Mouse (Mus musculus) left cerebral cortex, adult 11 months (tissue): ENCODE measurements around the gene Mrgprx1.

Experiments used
- DNase-seq: peaks from one replicate; pipeline ENCODE4 v3.0.0; 2022; ENCODE audit warnings: low spot score

The Mrgprx1 gene

DNA sequence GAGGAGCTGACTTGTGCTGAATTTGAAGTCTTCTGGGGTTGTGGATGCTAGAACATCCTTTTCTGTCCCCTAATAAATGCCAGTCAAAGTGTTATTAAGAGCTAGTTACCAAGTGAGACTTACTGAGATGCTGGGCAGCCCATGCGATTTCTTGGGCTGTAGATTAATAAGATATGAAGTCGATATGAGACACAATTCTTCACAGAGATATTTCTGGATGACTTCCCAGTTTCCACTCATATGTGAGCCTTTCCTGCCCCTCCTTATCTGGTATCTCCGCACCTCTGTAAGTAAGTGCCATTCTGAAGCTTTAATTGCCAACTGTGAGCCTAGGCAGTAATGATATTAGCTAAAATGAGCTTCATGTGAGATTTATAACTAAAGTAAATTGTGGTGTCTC, at the start of gene Mrgprx1:
Gene Mrgprx1 (minus strand): TSS at position 101 of the 400 bp plus-strand sequence.
- no peak for DNase-seq

DNA sequence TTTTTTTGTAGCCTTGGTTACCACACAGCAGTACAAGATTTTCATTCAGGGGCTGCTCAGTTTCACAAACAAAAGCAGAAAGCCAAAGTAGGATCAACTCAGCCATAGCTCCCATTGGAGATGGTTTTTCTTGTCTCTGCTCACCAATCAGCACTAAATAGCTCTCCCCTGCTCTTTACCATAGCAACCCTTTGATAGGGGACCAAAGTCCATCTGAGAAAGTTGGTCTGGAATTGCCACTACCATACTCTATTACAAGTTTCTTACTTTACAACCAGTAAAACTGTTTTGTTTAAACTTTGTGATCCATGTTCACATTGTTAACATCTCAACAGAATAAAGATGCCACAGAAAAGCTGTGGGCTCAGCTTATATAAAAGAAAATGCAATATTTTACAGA, 48.1 kb upstream of the Mrgprx1 start:
- no peak for DNase-seq

DNA sequence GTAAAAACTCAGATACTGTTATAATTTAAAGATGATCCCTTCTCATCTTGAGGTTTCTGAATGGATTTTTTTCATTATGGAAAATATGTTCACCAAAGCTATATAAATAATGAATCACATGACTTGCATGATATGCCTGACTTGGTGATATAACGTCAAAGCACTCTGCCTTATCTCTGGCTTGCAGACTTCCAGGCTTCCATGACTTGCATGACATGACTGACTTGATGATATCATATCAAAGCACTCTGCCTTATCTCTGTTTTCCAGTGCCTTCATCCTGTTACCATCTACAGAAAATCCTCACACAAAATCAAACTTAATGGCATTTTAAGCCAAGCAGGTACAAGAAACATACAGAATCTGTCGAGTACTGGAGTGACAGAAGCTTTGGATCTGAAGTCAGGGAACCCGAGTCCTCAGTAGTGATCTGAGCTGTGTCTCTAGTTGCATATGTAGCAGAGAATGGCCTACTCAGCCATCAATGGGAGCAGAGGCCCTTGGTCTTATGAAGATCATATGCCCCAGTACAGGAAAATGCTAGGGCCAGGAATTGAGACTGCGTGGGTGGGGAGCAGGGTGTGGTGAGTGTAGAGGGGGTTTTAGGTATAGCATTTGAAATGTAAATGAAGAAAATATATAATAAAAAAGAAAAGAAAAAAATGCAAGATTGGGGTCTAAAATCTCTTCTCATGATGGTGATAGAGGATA, 19.2 kb upstream of the Mrgprx1 start:
- DNase-seq = no peak

DNA sequence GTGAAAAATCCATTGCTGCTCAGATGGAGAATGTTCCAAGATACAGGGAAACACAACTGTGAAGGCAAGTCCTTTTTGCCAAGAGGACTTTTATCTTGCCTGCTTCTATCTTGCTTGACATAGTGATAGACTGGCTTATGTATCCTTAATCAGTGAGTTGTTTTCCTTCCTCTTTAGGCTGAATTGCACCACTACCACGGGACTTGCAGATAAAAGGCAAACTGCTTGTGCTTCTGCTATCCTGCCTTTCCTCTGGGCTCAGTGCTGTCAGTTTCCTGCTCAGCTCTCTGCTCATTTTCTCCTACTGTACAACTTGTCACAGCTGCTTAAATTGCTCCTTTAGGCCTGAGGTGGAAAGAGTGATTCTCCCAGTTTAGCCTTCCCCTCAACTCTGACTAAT, 16.6 kb upstream of the Mrgprx1 start:
- no peak for DNase-seq

DNA sequence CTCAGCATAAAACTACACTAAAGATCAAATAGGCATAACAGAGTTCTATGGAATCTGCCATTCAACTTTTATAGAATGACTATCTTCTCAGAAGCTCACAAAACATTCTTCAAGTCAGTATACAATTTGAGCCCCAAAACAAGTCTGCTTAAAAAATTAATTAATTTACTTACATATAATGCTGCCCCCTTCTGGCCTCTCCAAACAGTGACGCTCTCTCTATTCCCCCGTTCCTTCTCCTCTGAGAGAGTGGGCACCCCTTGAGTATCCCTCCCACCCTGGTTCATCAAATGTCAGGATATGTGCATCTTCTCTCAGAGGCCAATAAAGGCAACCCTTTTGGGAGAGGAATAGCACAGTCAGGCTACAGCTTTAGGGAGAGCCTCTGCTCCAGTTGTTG, 9.5 kb downstream of the Mrgprx1 start:
- no peak for DNase-seq

DNA sequence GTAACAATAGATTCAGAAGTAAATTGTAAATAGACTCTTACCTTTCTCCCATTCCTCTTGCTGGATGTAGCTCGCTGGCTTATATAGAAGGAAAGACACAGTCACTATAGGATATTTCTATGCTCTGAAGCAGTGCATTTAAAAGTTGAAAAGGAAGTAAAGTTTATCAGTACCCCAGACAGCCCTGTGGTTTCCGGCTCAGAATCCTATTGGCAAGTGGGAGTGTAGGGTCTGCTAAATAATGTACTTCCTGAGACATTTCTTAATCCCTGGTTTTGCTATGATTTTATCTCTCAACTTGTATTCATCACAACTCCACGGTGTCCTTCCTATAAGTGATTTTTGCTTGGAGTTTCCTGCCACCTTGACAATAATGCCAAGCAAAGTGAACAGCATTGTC, 31.7 kb downstream of the Mrgprx1 start:
- no peak for DNase-seq

DNA sequence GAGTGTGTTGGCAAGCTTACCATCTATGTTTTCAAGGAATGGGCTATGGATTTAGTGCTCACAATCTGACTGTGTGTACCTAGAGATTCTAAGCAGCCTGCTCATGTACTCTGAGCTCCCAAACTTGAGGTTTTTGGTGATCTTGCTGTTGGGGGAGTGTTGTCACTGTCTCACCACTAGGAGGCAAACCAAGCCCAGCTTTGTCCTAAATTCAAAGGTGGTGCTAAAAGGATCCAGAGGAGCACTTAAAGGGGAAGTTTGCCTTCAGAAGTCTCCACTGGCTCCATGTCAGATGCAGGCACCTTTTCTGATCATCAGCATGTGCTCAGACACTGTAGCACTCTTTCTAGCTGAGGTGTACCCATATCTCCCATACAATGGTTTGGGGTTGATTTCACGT, 40.6 kb downstream of the Mrgprx1 start:
- DNase-seq = no peak

DNA sequence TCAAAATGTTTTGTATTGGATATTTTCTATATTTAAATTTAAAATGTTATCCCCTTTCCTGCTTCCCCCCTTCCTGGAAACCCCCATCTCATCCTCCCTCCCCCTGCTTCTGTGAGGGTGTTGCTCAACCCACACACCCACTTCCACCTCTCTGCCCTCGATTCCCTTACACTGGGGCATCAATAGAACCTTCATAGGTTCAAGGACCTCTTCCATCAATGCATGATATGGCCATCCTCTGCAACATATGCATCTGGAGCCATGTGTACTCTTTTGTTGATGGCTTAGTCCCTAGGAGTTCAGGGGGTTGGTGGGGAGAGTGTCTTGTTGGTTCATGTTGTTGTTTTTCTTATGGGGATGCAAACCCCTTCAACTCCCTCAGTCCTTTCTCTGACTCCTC, 45.4 kb downstream of the Mrgprx1 start, which contains the start of gene Mrgpra4:
Gene Mrgpra4 (minus strand): TSS at position 101 of the 400 bp plus-strand sequence.
- no peak for DNase-seq
